ENCODE assay signal across 1 mouse cellular context in genomic region chr11:120783426-120784063, GRCm38 (mm10).
TF ChIP-seq lines count a peak whose summit lies in the region.

No protein-coding gene starts in this region.

TF ChIP-seq in CH12.LX, 34 proteins besides CTCF, POLR2A, EP300 and RAD21 (continued from another document):
- TF ChIP-seq CHD2 (IDR thresholded peaks at IDR 0.05; ENCODE audit: low read length) (no peak), ZMIZ1 (IDR thresholded peaks at IDR 0.05; ENCODE audit: low read depth, low read length) (no peak), USF1 (IDR thresholded peaks at IDR 0.05; ENCODE audit: low read depth, low read length) (no peak)
